Mouse (Mus musculus) lung, postnatal 0 days (tissue): Measurements from ENCODE around the gene Dcst2.

Experiments
- CTCF ChIP-seq: IDR thresholded peaks from 2 replicates; pipeline ENCODE4 v1.5.1; 2016; ENCODE audit warnings: antibody characterized with exemption, mild to moderate bottlenecking
- EP300 ChIP-seq: IDR thresholded peaks from 2 replicates; pipeline ENCODE4 v1.6.1; 2016; ENCODE audit warnings: antibody characterized with exemption, mild to moderate bottlenecking, control low read depth

DNA sequence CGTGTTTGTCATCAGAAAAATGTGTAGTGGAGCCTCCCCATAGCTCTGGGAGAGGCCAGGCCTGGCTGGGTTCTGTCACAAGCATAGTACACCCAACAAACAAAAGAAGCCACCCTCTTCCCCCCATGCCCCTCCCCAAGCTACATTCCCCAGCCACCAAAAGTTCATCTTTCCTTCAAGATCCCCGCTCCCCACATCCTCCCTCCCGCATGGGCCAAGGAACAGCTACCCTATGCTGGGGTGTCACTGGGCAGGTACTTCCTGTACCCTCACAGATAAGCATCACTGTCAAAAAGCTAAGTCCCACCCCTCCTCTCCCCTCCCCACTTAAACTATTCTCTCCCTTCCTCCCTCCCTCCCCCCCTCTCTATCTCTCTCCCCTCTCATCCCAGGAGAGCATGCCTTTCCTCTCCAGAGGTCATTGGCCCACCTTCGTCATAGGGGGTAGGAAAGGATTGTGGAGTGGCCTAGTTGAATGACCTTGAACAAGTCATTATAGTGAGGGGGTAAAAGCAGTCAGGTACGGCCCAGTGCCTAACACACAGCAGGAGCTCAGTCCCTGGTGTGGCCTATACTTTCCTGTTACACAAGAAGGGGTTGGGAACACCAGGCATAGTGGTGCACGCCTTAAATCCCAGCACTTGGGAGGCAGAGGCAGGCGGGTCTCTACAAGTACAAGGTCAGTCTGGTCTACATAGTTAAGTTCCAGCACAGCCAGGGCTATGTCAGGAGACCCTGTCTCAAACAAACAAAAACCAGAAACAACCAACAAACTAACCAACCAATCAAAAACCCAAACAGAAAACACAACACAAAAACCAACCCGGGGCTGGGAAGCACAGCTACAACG is 20.5 kb downstream of the Dcst2 start:
- TF ChIP-seq CTCF (no peak), EP300 (no peak)
